Mouse (Mus musculus): Measurements from ENCODE around the gene Morc4. TPM values are rescaled to one million over a fixed set of nuclear protein-coding genes. Genes with fewer than 3 reads are reported as not detected.

Morc4 gene
- polyA plus RNA-seq, 1 experiment = 9.6 TPM

GRCm38 (mm10) chrX:139800406-139800878 lies 71.0 kb downstream of the Morc4 start, which contains the start of gene Cldn2:
TSS of gene Cldn2 (plus strand) at chrX:139800828.
- Histone ChIP-seq H3K4me2 (ENCODE audit: low read depth) (no peak within 1 kb of the TSS), H3ac (ENCODE audit: control insufficient read depth, insufficient read length) (no peak within 1 kb of the TSS), H3K36me3 (ENCODE audit: control insufficient read depth, insufficient read depth) (no peaks in the 10 kb centered on the region), H3K4me3 (no peak within 1 kb of the TSS), H3K27me3 (ENCODE audit: control insufficient read depth, insufficient read depth, insufficient read length) (no peaks in the 10 kb centered on the region), H3K79me2 (ENCODE audit: control insufficient read depth, insufficient read depth) (no peaks in the 10 kb centered on the region)
- TF ChIP-seq CEBPB (IDR thresholded peaks at IDR 0.05; ENCODE audit: insufficient read depth, poor library complexity, severe bottlenecking) = no peak
- no peak for TF ChIP-seq SRF (IDR thresholded peaks at IDR 0.05; ENCODE audit: control insufficient read depth, insufficient read length, low read depth)
- no peak for TF ChIP-seq MYOG (IDR thresholded peaks at IDR 0.05; ENCODE audit: control insufficient read depth in 1 of 3, insufficient read depth in 1 of 3, insufficient read length in 2 of 3, low read depth in 2 of 3)
- no peak for TF ChIP-seq POLR2A (IDR thresholded peaks at IDR 0.05; ENCODE audit: insufficient read length, low read depth)
- no peak for TF ChIP-seq USF1 (IDR thresholded peaks at IDR 0.05; ENCODE audit: low read depth)
- TF ChIP-seq REST (IDR thresholded peaks at IDR 0.05; ENCODE audit: insufficient read depth, insufficient read length) = no peak

- Histone ChIP-seq H3K4me3 (no peak overlapping the region), H3K4me2 (ENCODE audit: low read depth) (no peak overlapping the region), H3K36me3 (ENCODE audit: control insufficient read depth, insufficient read depth) (no peaks in the 10 kb centered on the region), H3ac (ENCODE audit: control insufficient read depth, insufficient read length) (no peak overlapping the region), H3K79me2 (ENCODE audit: control insufficient read depth, insufficient read depth) (no peaks in the 10 kb centered on the region), H3K27me3 (ENCODE audit: control insufficient read depth, insufficient read depth, insufficient read length) (no peaks in the 10 kb centered on the region)
- no peak for TF ChIP-seq TCF3 (IDR thresholded peaks at IDR 0.05; ENCODE audit: insufficient read length, low read depth)
- no peak for TF ChIP-seq MAX (IDR thresholded peaks at IDR 0.05; ENCODE audit: low read depth)
- TF ChIP-seq MYOG (IDR thresholded peaks at IDR 0.05; ENCODE audit: control insufficient read depth in 1 of 3, insufficient read depth in 1 of 3, insufficient read length in 2 of 3, low read depth in 2 of 3) = no peak
These were observed 71.5 kb downstream of the Morc4 start for GRCm38 (mm10) chrX:139799953-139800352.

- Histone ChIP-seq H3K36me3 (ENCODE audit: control insufficient read depth, insufficient read depth) (no peaks in the 10 kb centered on the region), H3K27me3 (ENCODE audit: control insufficient read depth, insufficient read depth, insufficient read length) (no peaks in the 10 kb centered on the region), H3ac (ENCODE audit: control insufficient read depth, insufficient read length) (no peak overlapping the region), H3K4me2 (ENCODE audit: low read depth) (no peak overlapping the region), H3K4me3 (no peak overlapping the region), H3K79me2 (ENCODE audit: control insufficient read depth, insufficient read depth) (no peaks in the 10 kb centered on the region)
- TF ChIP-seq MYOD1 (IDR thresholded peaks at IDR 0.05; ENCODE audit: control insufficient read depth in 1 of 3, insufficient read length in 2 of 3, low read depth in 2 of 3) = no peak
- no peak for TF ChIP-seq CEBPB (IDR thresholded peaks at IDR 0.05; ENCODE audit: insufficient read depth, poor library complexity, severe bottlenecking)
- TF ChIP-seq MYOG (IDR thresholded peaks at IDR 0.05; ENCODE audit: control insufficient read depth in 1 of 3, insufficient read depth in 1 of 3, insufficient read length in 2 of 3, low read depth in 2 of 3) = no peak
- TF ChIP-seq POLR2A (IDR thresholded peaks at IDR 0.05; ENCODE audit: insufficient read length, low read depth) = no peak
- TF ChIP-seq MAX (IDR thresholded peaks at IDR 0.05; ENCODE audit: low read depth) = no peak
- TF ChIP-seq POLR2AphosphoS2 (IDR thresholded peaks at IDR 0.05; ENCODE audit: insufficient read length, low read depth) = no peak
- TF ChIP-seq SRF (IDR thresholded peaks at IDR 0.05; ENCODE audit: control insufficient read depth, insufficient read length, low read depth) = no peak
- no peak for TF ChIP-seq TCF12 (IDR thresholded peaks at IDR 0.05; ENCODE audit: insufficient read depth, poor library complexity, severe bottlenecking)
- no peak for TF ChIP-seq REST (IDR thresholded peaks at IDR 0.05; ENCODE audit: insufficient read depth, insufficient read length)
- TF ChIP-seq USF1 (IDR thresholded peaks at IDR 0.05; ENCODE audit: low read depth) = no peak
- no peak for TF ChIP-seq TCF3 (IDR thresholded peaks at IDR 0.05; ENCODE audit: insufficient read length, low read depth)
- TF ChIP-seq E2F4 (IDR thresholded peaks at IDR 0.05; ENCODE audit: insufficient read depth) = no peak
These were observed 73.6 kb downstream of the Morc4 start for GRCm38 (mm10) chrX:139797875-139798274.

GRCm38 (mm10) chrX:139796037-139796436 lies 75.4 kb downstream of the Morc4 start:
- H3K27me3 ChIP-seq (ENCODE audit: control insufficient read depth, insufficient read depth, insufficient read length) = no peaks in the 10 kb centered on the region

GRCm38 (mm10) chrX:139794072-139794845 lies 77.2 kb downstream of the Morc4 start:
- no peak overlapping the region for H3ac ChIP-seq (ENCODE audit: control insufficient read depth, insufficient read length)
- H3K4me2 ChIP-seq (ENCODE audit: low read depth) = no peak overlapping the region
- no peak overlapping the region for H3K4me3 ChIP-seq
- H3K27me3 ChIP-seq (ENCODE audit: control insufficient read depth, insufficient read depth, insufficient read length) = no peaks in the 10 kb centered on the region
- H3K79me2 ChIP-seq (ENCODE audit: control insufficient read depth, insufficient read depth) = no peaks in the 10 kb centered on the region
- TF ChIP-seq POLR2AphosphoS2 (IDR thresholded peaks at IDR 0.05; ENCODE audit: insufficient read length, low read depth) (no peak), MYOG (IDR thresholded peaks at IDR 0.05; ENCODE audit: control insufficient read depth in 1 of 3, insufficient read depth in 1 of 3, insufficient read length in 2 of 3, low read depth in 2 of 3) (no peak), MAX (IDR thresholded peaks at IDR 0.05; ENCODE audit: low read depth) (no peak), TCF12 (IDR thresholded peaks at IDR 0.05; ENCODE audit: insufficient read depth, poor library complexity, severe bottlenecking) (no peak), TCF3 (IDR thresholded peaks at IDR 0.05; ENCODE audit: insufficient read length, low read depth) (no peak), USF1 (IDR thresholded peaks at IDR 0.05; ENCODE audit: low read depth) (no peak), SRF (IDR thresholded peaks at IDR 0.05; ENCODE audit: control insufficient read depth, insufficient read length, low read depth) (no peak), E2F4 (IDR thresholded peaks at IDR 0.05; ENCODE audit: insufficient read depth) (no peak), POLR2A (IDR thresholded peaks at IDR 0.05; ENCODE audit: insufficient read length, low read depth) (no peak), CEBPB (IDR thresholded peaks at IDR 0.05; ENCODE audit: insufficient read depth, poor library complexity, severe bottlenecking) (no peak), MYOD1 (IDR thresholded peaks at IDR 0.05; ENCODE audit: control insufficient read depth in 1 of 3, insufficient read length in 2 of 3, low read depth in 2 of 3) (no peak), REST (IDR thresholded peaks at IDR 0.05; ENCODE audit: insufficient read depth, insufficient read length) (no peak)
- no peaks in the 10 kb centered on the region for H3K36me3 ChIP-seq (ENCODE audit: control insufficient read depth, insufficient read depth)

More at GRCm38 (mm10) chrX:139796037-139796436, 75.4 kb downstream of the Morc4 start:
- no peak overlapping the region for H3ac ChIP-seq (ENCODE audit: control insufficient read depth, insufficient read length)
- H3K4me2 ChIP-seq (ENCODE audit: low read depth) = no peak overlapping the region
- no peak overlapping the region for H3K4me3 ChIP-seq
- no peaks in the 10 kb centered on the region for H3K36me3 ChIP-seq (ENCODE audit: control insufficient read depth, insufficient read depth)
- no peaks in the 10 kb centered on the region for H3K79me2 ChIP-seq (ENCODE audit: control insufficient read depth, insufficient read depth)
- TF ChIP-seq MYOD1 (IDR thresholded peaks at IDR 0.05; ENCODE audit: control insufficient read depth in 1 of 3, insufficient read length in 2 of 3, low read depth in 2 of 3) = no peak
- TF ChIP-seq TCF12 (IDR thresholded peaks at IDR 0.05; ENCODE audit: insufficient read depth, poor library complexity, severe bottlenecking) = no peak
- no peak for TF ChIP-seq MYOG (IDR thresholded peaks at IDR 0.05; ENCODE audit: control insufficient read depth in 1 of 3, insufficient read depth in 1 of 3, insufficient read length in 2 of 3, low read depth in 2 of 3)
- TF ChIP-seq CEBPB (IDR thresholded peaks at IDR 0.05; ENCODE audit: insufficient read depth, poor library complexity, severe bottlenecking) = no peak
